Mouse (Mus musculus) hindbrain, embryonic 14.5 days (tissue): ENCODE results near the gene Trabd. TPM values are rescaled to one million over a fixed set of nuclear protein-coding genes. Genes with fewer than 3 reads are reported as not detected.
A peak's percentile ranks its signal among the peaks of the same experiment; 100 is the strongest.

Source experiments
- ATAC-seq: fragments of 200-750 bp; cut with Nextera tagmentation; 2 replicates; pipeline ENCODE4 v1.8.0; 2017; ENCODE audit warnings: moderate number of reproducible peaks, mild to moderate bottlenecking, moderate TSS enrichment, moderate library complexity; ENCODE audit not compliant: low FRiP score
- DNase-seq: peaks from one replicate; pipeline ENCODE4 v3.0.0-alpha.2; 2015; ENCODE audit warnings: low spot score
- H3K27ac ChIP-seq: fragments of 300-500 bp; sonication (generic); 2 replicates; pipeline ENCODE4 v1.5.1; 2014; ENCODE audit warnings: mild to moderate bottlenecking, moderate library complexity
- H3K27me3 ChIP-seq: fragments of 300-500 bp; sonication (generic); 2 replicates; pipeline ENCODE4 v1.6.1; 2014; ENCODE audit warnings: mild to moderate bottlenecking, low read length, mixed read lengths; ENCODE audit not compliant: control insufficient read depth, insufficient read depth
- H3K36me3 ChIP-seq: fragments of 300-500 bp; sonication (generic); replicated peaks from 2 replicates; pipeline ENCODE4 v1.6.1; 2014; ENCODE audit not compliant: control insufficient read depth, insufficient read depth
- H3K4me1 ChIP-seq: fragments of 300-500 bp; sonication (generic); replicated peaks from 2 replicates; pipeline ENCODE4 v1.6.1; 2014; ENCODE audit warnings: antibody characterized with exemption, low read length, mixed read lengths; ENCODE audit not compliant: control insufficient read depth, insufficient read depth
- H3K4me2 ChIP-seq: fragments of 300-500 bp; sonication (generic); replicated peaks from 2 replicates; pipeline ENCODE4 v1.6.1; 2014; ENCODE audit warnings: mild to moderate bottlenecking, moderate library complexity
- H3K4me3 ChIP-seq: fragments of 300-500 bp; sonication (generic); replicated peaks from 2 replicates; pipeline ENCODE4 v1.5.1; 2014; ENCODE audit warnings: mild to moderate bottlenecking, low read length
- H3K9ac ChIP-seq: fragments of 300-500 bp; sonication (generic); 2 replicates; pipeline ENCODE4 v1.6.1; 2014
- H3K9me3 ChIP-seq: fragments of 300-500 bp; sonication (generic); 2 replicates; pipeline ENCODE4 v1.6.1; 2016; ENCODE audit warnings: low read length; ENCODE audit not compliant: control insufficient read depth
- WGBS: fragments of 180-500 bp; shearing (Covaris S2); extraction: QIAGEN DNeasy Blood & Tissue Kit; methylation state at CpG from one replicate; pipeline ENCODE4 v1.1.7; 2014; 5-methylcytosine and 5-hydroxymethylcytosine counted together
- polyA plus RNA-seq: library from polyadenylated mRNA; unstranded; fragments of >200 nt; fragmentation: Nextera tagmentation; extraction: Ambion mirVana; gene quantifications from 2 replicates; pipeline ENCODE4 v1.2.1, GENCODE M21; 2014

The Trabd gene
- 34.2 and 41.0 TPM in 2 replicates for polyA plus RNA-seq

GRCm38 (mm10) chr15:89074613-89075477 is at the start of gene Trabd:
Gene Trabd, plus strand, starts transcription at chr15:89075124.
- Histone ChIP-seq H3K27me3 (no peaks in the 10 kb centered on the region), H3K4me2 (peak within 1 kb of the TSS; percentile 92), H3K27ac (peak within 1 kb of the TSS; percentile 90), H3K4me1 (peaks cover 35% of the 10 kb centered on the region), H3K36me3 (peaks cover 11% of the 10 kb centered on the region), H3K4me3 (peak within 1 kb of the TSS; percentile 91), H3K9me3 (no peaks in the 10 kb centered on the region), H3K9ac (peak within 1 kb of the TSS; percentile 93)
- ATAC-seq = no peak
- WGBS = 22% methylated on average over 11 of the region's 11 CpGs
- no peak for DNase-seq

GRCm38 (mm10) chr15:89044381-89044780 is 30.5 kb upstream of the Trabd start:
- no peak for ATAC-seq
- no peak overlapping the region for H3K4me3 ChIP-seq
- 78% methylated on average over 5 of the region's 5 CpGs for WGBS

GRCm38 (mm10) chr15:89046356-89046755 is 28.6 kb upstream of the Trabd start:
- DNase-seq (no peak), ATAC-seq (no peak)
- H3K9ac ChIP-seq = no peak overlapping the region
- H3K9me3 ChIP-seq = peaks cover 4% of the 10 kb centered on the region
- H3K27me3 ChIP-seq = no peaks in the 10 kb centered on the region
- H3K4me1 ChIP-seq = no peaks in the 10 kb centered on the region
- no peak overlapping the region for H3K4me3 ChIP-seq
- no peak overlapping the region for H3K4me2 ChIP-seq
- no peak overlapping the region for H3K27ac ChIP-seq
- H3K36me3 ChIP-seq = no peaks in the 10 kb centered on the region
- WGBS = 81% methylated on average over 4 of the region's 4 CpGs

More at GRCm38 (mm10) chr15:89044381-89044780, 30.5 kb upstream of the Trabd start:
- no peaks in the 10 kb centered on the region for H3K4me1 ChIP-seq
- H3K27me3 ChIP-seq = no peaks in the 10 kb centered on the region
- H3K9ac ChIP-seq = no peak overlapping the region
- no peak overlapping the region for H3K27ac ChIP-seq
- DNase-seq = no peak
- H3K4me2 ChIP-seq = no peak overlapping the region
- peaks cover 4% of the 10 kb centered on the region for H3K9me3 ChIP-seq
- H3K36me3 ChIP-seq = no peaks in the 10 kb centered on the region

GRCm38 (mm10) chr15:89054666-89055065 is 20.3 kb upstream of the Trabd start:
- DNase-seq (no peak), ATAC-seq (no peak)
- H3K4me2 ChIP-seq = no peak overlapping the region
- 89% methylated on average over 7 of the region's 7 CpGs for WGBS
- H3K9ac ChIP-seq = no peak overlapping the region
- no peak overlapping the region for H3K4me3 ChIP-seq
- H3K4me1 ChIP-seq = 0 out of 2 replicates have a peak, but pooled peaks cover 5% of the 10 kb centered on the region
- H3K9me3 ChIP-seq = no peaks in the 10 kb centered on the region
- H3K36me3 ChIP-seq = no peaks in the 10 kb centered on the region
- no peak overlapping the region for H3K27ac ChIP-seq
- H3K27me3 ChIP-seq = no peaks in the 10 kb centered on the region

- DNase-seq (no peak), ATAC-seq (no peak)
- H3K9me3 ChIP-seq = no peaks in the 10 kb centered on the region
- H3K9ac ChIP-seq = peak overlapping the region; percentile 83
- H3K4me1 ChIP-seq = peaks cover 20% of the 10 kb centered on the region
- peak overlapping the region; percentile 82 for H3K4me2 ChIP-seq
- WGBS = 36% methylated on average over 6 of the region's 6 CpGs
- H3K36me3 ChIP-seq = no peaks in the 10 kb centered on the region
- no peak overlapping the region for H3K27ac ChIP-seq
- H3K4me3 ChIP-seq = peak overlapping the region; percentile 79
- H3K27me3 ChIP-seq = no peaks in the 10 kb centered on the region; the same call in 1 of the 2 replicates
These were observed 16.2 kb upstream of the Trabd start for GRCm38 (mm10) chr15:89058736-89059135.

- H3K4me3 ChIP-seq = peak within 1 kb of the TSS; percentile 79
- under 1% methylated on average over 46 of the region's 57 CpGs for WGBS
- peak; percentile 58 for ATAC-seq
These were observed 15.6 kb upstream of the Trabd start, which contains the start of gene Panx2 for GRCm38 (mm10) chr15:89059161-89059931. Gene Panx2, plus strand, starts transcription at chr15:89059734.

GRCm38 (mm10) chr15:89060032-89060681 is 14.8 kb upstream of the Trabd start:
- H3K4me3 ChIP-seq = peak overlapping the region; percentile 79
- peak overlapping the region; percentile 80 for H3K27ac ChIP-seq
- H3K9ac ChIP-seq = peak overlapping the region; percentile 83
- DNase-seq (peak; percentile 46), ATAC-seq (peak; percentile 46)
- H3K36me3 ChIP-seq = no peaks in the 10 kb centered on the region
- H3K4me1 ChIP-seq = peaks cover 20% of the 10 kb centered on the region
- WGBS = 1% methylated on average over 40 of the region's 48 CpGs
- no peaks in the 10 kb centered on the region for H3K9me3 ChIP-seq
- no peaks in the 10 kb centered on the region; the same call in 1 of the 2 replicates for H3K27me3 ChIP-seq
- H3K4me2 ChIP-seq = peak overlapping the region; percentile 82

More at GRCm38 (mm10) chr15:89059161-89059931, 15.6 kb upstream of the Trabd start, which contains the start of gene Panx2:
- peak within 1 kb of the TSS; percentile 80 for H3K27ac ChIP-seq
- H3K9ac ChIP-seq = peak within 1 kb of the TSS; percentile 83
- H3K36me3 ChIP-seq = no peaks in the 10 kb centered on the region
- no peaks in the 10 kb centered on the region for H3K9me3 ChIP-seq
- peak; percentile 61 for DNase-seq
- peak within 1 kb of the TSS; percentile 82 for H3K4me2 ChIP-seq
- peaks cover 20% of the 10 kb centered on the region for H3K4me1 ChIP-seq
- no peaks in the 10 kb centered on the region; the same call in 1 of the 2 replicates for H3K27me3 ChIP-seq

- no peak for DNase-seq
- 91% methylated on average over 12 of the region's 12 CpGs for WGBS
These were observed 14.0 kb upstream of the Trabd start for GRCm38 (mm10) chr15:89060811-89061460.

More at GRCm38 (mm10) chr15:89060811-89061460, 14.0 kb upstream of the Trabd start:
- peaks cover 2% of the 10 kb centered on the region for H3K27me3 ChIP-seq
- no peak overlapping the region for H3K27ac ChIP-seq
- no peaks in the 10 kb centered on the region for H3K36me3 ChIP-seq
- no peaks in the 10 kb centered on the region for H3K9me3 ChIP-seq
- ATAC-seq = no peak
- peak overlapping the region; percentile 83 for H3K9ac ChIP-seq
- H3K4me1 ChIP-seq = peaks cover 20% of the 10 kb centered on the region
- peak overlapping the region; percentile 82 for H3K4me2 ChIP-seq
- peak overlapping the region; percentile 79 for H3K4me3 ChIP-seq
